8 mouse cellular contexts compared by ENCODE assay signal in the genomic region with DNA sequence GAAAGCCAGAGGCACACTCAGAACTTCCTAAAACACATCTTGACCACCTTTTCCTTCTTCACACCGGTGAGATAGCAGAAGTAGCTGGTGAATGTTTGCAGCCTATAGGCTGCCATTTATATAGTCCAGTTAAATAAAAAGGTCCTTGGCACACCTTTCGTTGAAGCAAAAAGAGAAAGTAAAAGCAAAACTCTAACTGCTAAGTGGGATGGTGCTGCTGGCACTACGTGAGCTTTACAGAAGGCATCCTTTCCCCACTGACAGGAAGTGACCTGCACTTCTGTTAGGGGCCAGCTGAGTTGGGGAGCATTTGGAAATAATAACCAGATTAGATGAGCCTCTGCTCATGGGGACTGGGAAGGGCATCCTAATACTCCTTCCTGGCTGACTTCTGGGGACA. TPM values are rescaled to one million over a fixed set of nuclear protein-coding genes. Genes with fewer than 3 reads are reported as not detected.
A peak's percentile ranks its signal among the peaks of the same experiment; 100 is the strongest.
DNase-seq lines count a peak whose midpoint lies in the region; ATAC-seq and TF ChIP-seq lines count a peak whose summit lies in the region.

No protein-coding gene starts in this region.

- peak; percentile 22 for DNase-seq in lung, postnatal 0 days (ENCODE audit: low spot score)
- DNase-seq in lung, postnatal 25 days (ENCODE audit: low spot score) = no peak
- no peak for DNase-seq in limb, embryonic 14.5 days (ENCODE audit: low spot score)
- peak; percentile 53 for DNase-seq in splenic B cell, adult 2 months (ENCODE audit: low read depth, low spot score)
- no peak for DNase-seq in retina, postnatal 1 day
- no peak for DNase-seq in left cerebral cortex, postnatal 14 days (ENCODE audit: low spot score in 2 of 2)
- no peak for DNase-seq in layer of hippocampus, adult 9-11 months

- H3K4me2 ChIP-seq in lung, postnatal 0 days (replicated peaks; ENCODE audit: low read depth, low read length) = peak overlapping the region; percentile 63
- peak overlapping the region; percentile 88 for H3K4me2 ChIP-seq in embryonic facial prominence, embryonic 13.5 days
- peak overlapping the region; percentile 56 for H3K4me2 ChIP-seq in limb, embryonic 14.5 days (replicated peaks; ENCODE audit: low read depth, low read length, severe bottlenecking)

- no peaks in the 10 kb centered on the region for H3K36me3 ChIP-seq in lung, postnatal 0 days (ENCODE audit: insufficient read depth, low read length)
- H3K36me3 ChIP-seq in embryonic facial prominence, embryonic 13.5 days = no peaks in the 10 kb centered on the region
- H3K36me3 ChIP-seq in limb, embryonic 14.5 days (ENCODE audit: control insufficient read depth, insufficient read depth, low read length) = no peaks in the 10 kb centered on the region
- H3K36me3 ChIP-seq in splenic B cell, adult 2 months (ENCODE audit: control insufficient read depth, insufficient read depth, low read length, poor library complexity, severe bottlenecking) = no peaks in the 10 kb centered on the region

- H3K27me3 ChIP-seq in lung, postnatal 0 days (replicated peaks; ENCODE audit: insufficient read depth, low read length) = no peaks in the 10 kb centered on the region
- H3K27me3 ChIP-seq in embryonic facial prominence, embryonic 13.5 days = peaks cover 9% of the 10 kb centered on the region; the same call in 1 of the 2 replicates
- H3K27me3 ChIP-seq in limb, embryonic 14.5 days (ENCODE audit: control insufficient read depth, insufficient read depth, low read length) = no peaks in the 10 kb centered on the region
- no peaks in the 10 kb centered on the region for H3K27me3 ChIP-seq in splenic B cell, adult 2 months (ENCODE audit: control insufficient read depth, insufficient read depth, low read length, poor library complexity, severe bottlenecking)

- H3K27ac ChIP-seq in lung, postnatal 0 days (ENCODE audit: low read length) = no peak overlapping the region
- no peak overlapping the region for H3K27ac ChIP-seq in embryonic facial prominence, embryonic 13.5 days
- no peak overlapping the region for H3K27ac ChIP-seq in limb, embryonic 14.5 days (replicated peaks; ENCODE audit: low read depth, low read length)

- no peak for TF ChIP-seq CTCF in lung, postnatal 0 days (IDR thresholded peaks at IDR 0.05)

- intact Hi-C loops in left cerebral cortex, postnatal 14 days (cut with DNase I) = no loop called here

- ATAC-seq in lung, postnatal 0 days = no peak
- ATAC-seq in embryonic facial prominence, embryonic 13.5 days (ENCODE audit: insufficient number of reproducible peaks, insufficient read depth, low FRiP score, low TSS enrichment, low read depth) = no peak
- no peak for ATAC-seq in limb, embryonic 14.5 days (ENCODE audit: low FRiP score, low read depth)

- H3K9ac ChIP-seq in lung, postnatal 0 days (replicated peaks; ENCODE audit: low read depth) = no peak overlapping the region
- peak overlapping the region; percentile 72 for H3K9ac ChIP-seq in embryonic facial prominence, embryonic 13.5 days
- H3K9ac ChIP-seq in limb, embryonic 14.5 days (ENCODE audit: low read depth, low read length, severe bottlenecking) = 0 out of 2 replicates have a peak overlapping the region, but pooled peaks have one; percentile 58

- no peak for TF ChIP-seq POLR2A in limb, embryonic 14.5 days (IDR thresholded peaks at IDR 0.05; ENCODE audit: borderline replicate concordance, extremely low read depth, insufficient read depth, insufficient read length)

- 47% methylated on average over 3 of the region's 3 CpGs for WGBS in lung, postnatal 0 days
- 65% methylated on average over 3 of the region's 3 CpGs for WGBS in embryonic facial prominence, embryonic 13.5 days
- 57% methylated on average over 3 of the region's 3 CpGs for WGBS in limb, embryonic 14.5 days

- H3K4me3 ChIP-seq in lung, postnatal 0 days (ENCODE audit: low read depth, low read length) = peak overlapping the region; percentile 37; the same call in 1 of the 2 replicates
- H3K4me3 ChIP-seq in embryonic facial prominence, embryonic 13.5 days = peak overlapping the region; percentile 62
- H3K4me3 ChIP-seq in limb, embryonic 14.5 days (replicated peaks; ENCODE audit: low read length) = peak overlapping the region; percentile 43

- TF ChIP-seq EP300 in lung, postnatal 0 days (IDR thresholded peaks at IDR 0.05) = no peak

- H3K9me3 ChIP-seq in lung, postnatal 0 days (ENCODE audit: low read length) = no peaks in the 10 kb centered on the region
- no peaks in the 10 kb centered on the region for H3K9me3 ChIP-seq in embryonic facial prominence, embryonic 13.5 days
- no peaks in the 10 kb centered on the region for H3K9me3 ChIP-seq in limb, embryonic 14.5 days (ENCODE audit: control insufficient read depth, low read length)

- H3K4me1 ChIP-seq in lung, postnatal 0 days (ENCODE audit: insufficient read depth, low read depth, low read length) = no peaks in the 10 kb centered on the region
- H3K4me1 ChIP-seq in embryonic facial prominence, embryonic 13.5 days = peaks cover 7% of the 10 kb centered on the region
- H3K4me1 ChIP-seq in limb, embryonic 14.5 days (ENCODE audit: control insufficient read depth, insufficient read depth, low read length) = 0 out of 2 replicates have a peak, but pooled peaks cover 4% of the 10 kb centered on the region

RNA-seq across cellular contexts. Expression of a gene that starts 0.8 kb away (rescaled TPM):
- polyA plus RNA-seq in lung, postnatal 0 days (2015; fragmentation: Nextera tagmentation; extraction: Ambion mirVana) = 1.7 and 2.2 TPM in 2 replicates
- polyA plus RNA-seq in embryonic facial prominence, embryonic 13.5 days (2015; fragmentation: Nextera tagmentation; extraction: Ambion mirVana) = 3.0 and 3.1 TPM in 2 replicates
- 1.3 TPM in 2 replicates for polyA plus RNA-seq in limb, embryonic 14.5 days (2012; rRNA removed)
- 1.0 and 1.5 TPM in 2 replicates for polyA plus RNA-seq in limb, embryonic 14.5 days (2014; fragmentation: Nextera tagmentation; extraction: Ambion mirVana)
- total RNA-seq in left cerebral cortex, postnatal 14 days (2021) = 1 to 10 TPM; 4.4 to 6.0 TPM

Comparison
In these comparisons a context has a peak if more than half of its experiments do, and no peak if none do; other contexts are left out.
1. DNase-seq: peak in lung, postnatal 0 days (single experiment) and splenic B cell, adult 2 months (single experiment); none in lung, postnatal 25 days (single experiment), limb, embryonic 14.5 days (single experiment), retina, postnatal 1 day (single experiment), left cerebral cortex, postnatal 14 days (0 of 2) and layer of hippocampus, adult 9-11 months (single experiment).
2. Peak in every context shown above with its lines, with median percentiles within 50 percentile points of each other: H3K4me2 ChIP-seq and H3K4me3 ChIP-seq.